Mouse (Mus musculus) liver, embryonic 14.5 days (tissue): ENCODE data around the gene Ddx27.

Experiments
- CTCF ChIP-seq: IDR thresholded peaks from 2 replicates; pipeline ENCODE4 v1.5.1; 2016; ENCODE audit warnings: antibody characterized with exemption, low read depth, control low read depth
- EP300 ChIP-seq: IDR thresholded peaks from 2 replicates; pipeline ENCODE4 v1.6.1; 2016; ENCODE audit warnings: antibody characterized with exemption, low read depth

- no peak for TF ChIP-seq CTCF
- TF ChIP-seq EP300: no peak
Observed at GRCm38 (mm10) chr2:167074587-167074986, 59.6 kb downstream of the Ddx27 start.
